In genomic region chr5:36293109-36293900, GRCm38 (mm10) we compare ENCODE assay signal across 8 mouse cellular contexts.
DNase-seq lines count a peak whose midpoint lies in the region; ATAC-seq and TF ChIP-seq lines count a peak whose summit lies in the region.
"Had no signal": no experiment of that assay in that cellular context is flagged by ENCODE, and none has a peak within 500 bp of the region (broad histone marks: within the 10 kb centered on the region; RNA-seq: fewer than 3 reads in every experiment).

No protein-coding gene starts in this region.

- TF ChIP-seq POLR2A in kidney, adult 2 months (IDR thresholded peaks at IDR 0.05; ENCODE audit: low read depth, low read length): no peak

- peak; percentile 86 for DNase-seq in 3T3-L1 (ENCODE audit: low read depth, low spot score)
- DNase-seq in NIH3T3 (ENCODE audit: low read depth): peak; percentile 69
- DNase-seq in kidney, adult 2 months: peak; percentile 49
- DNase-seq in lung, adult 18-20 months: peak; percentile 71 to 78
- no peak for DNase-seq in thymus, postnatal 14 days

- TF ChIP-seq CTCF in kidney, adult 2 months (conservative IDR thresholded peaks at IDR 0.05; ENCODE audit: insufficient read depth, insufficient read length, low read depth, low read length): no peak

- H3K4me1 ChIP-seq in kidney, adult 2 months (ENCODE audit: control insufficient read depth, insufficient read depth, low read length): no peaks in the 10 kb centered on the region
- peaks cover 5% of the 10 kb centered on the region; the same call in 1 of the 2 replicates for H3K4me1 ChIP-seq in midbrain, embryonic 15.5 days

- no peak overlapping the region for H3K9ac ChIP-seq in midbrain, embryonic 15.5 days

- H3K27me3 ChIP-seq in kidney, adult 2 months (replicated peaks; ENCODE audit: control insufficient read depth, insufficient read depth, low read length): no peaks in the 10 kb centered on the region
- no peaks in the 10 kb centered on the region for H3K27me3 ChIP-seq in midbrain, embryonic 15.5 days (replicated peaks)

- H3K9me3 ChIP-seq in midbrain, embryonic 15.5 days: no peaks in the 10 kb centered on the region
- H3K9me3 ChIP-seq: midbrain, embryonic 10.5 days had no signal

- no peak overlapping the region for H3K4me3 ChIP-seq in kidney, adult 2 months (ENCODE audit: insufficient read depth, low read depth, low read length)
- H3K4me3 ChIP-seq in midbrain, embryonic 15.5 days: no peak overlapping the region
- H3K4me3 ChIP-seq: midbrain, embryonic 10.5 days had no signal

- H3K27ac ChIP-seq in kidney, adult 2 months (ENCODE audit: insufficient read depth, low read depth, low read length): no peak overlapping the region
- no peak overlapping the region for H3K27ac ChIP-seq in midbrain, embryonic 15.5 days
- H3K27ac ChIP-seq: midbrain, embryonic 10.5 days had no signal

- no peaks in the 10 kb centered on the region for H3K36me3 ChIP-seq in kidney, adult 2 months (ENCODE audit: control insufficient read depth, insufficient read depth, low read length)
- no peaks in the 10 kb centered on the region for H3K36me3 ChIP-seq in midbrain, embryonic 15.5 days (replicated peaks)
- H3K36me3 ChIP-seq: midbrain, embryonic 10.5 days had no signal

- no peak overlapping the region for H3K4me2 ChIP-seq in midbrain, embryonic 15.5 days

- WGBS in kidney, adult 2 months: 55% methylated on average over 11 of the region's 11 CpGs
- WGBS in midbrain, embryonic 15.5 days: 66% methylated on average over 11 of the region's 11 CpGs

- ATAC-seq in frontal cortex, adult (ENCODE audit: low TSS enrichment): no peak
- no peak for ATAC-seq in midbrain, embryonic 15.5 days (replicated peaks)
